Comparison of ENCODE assay signal across 10 mouse cellular contexts in the genomic region with DNA sequence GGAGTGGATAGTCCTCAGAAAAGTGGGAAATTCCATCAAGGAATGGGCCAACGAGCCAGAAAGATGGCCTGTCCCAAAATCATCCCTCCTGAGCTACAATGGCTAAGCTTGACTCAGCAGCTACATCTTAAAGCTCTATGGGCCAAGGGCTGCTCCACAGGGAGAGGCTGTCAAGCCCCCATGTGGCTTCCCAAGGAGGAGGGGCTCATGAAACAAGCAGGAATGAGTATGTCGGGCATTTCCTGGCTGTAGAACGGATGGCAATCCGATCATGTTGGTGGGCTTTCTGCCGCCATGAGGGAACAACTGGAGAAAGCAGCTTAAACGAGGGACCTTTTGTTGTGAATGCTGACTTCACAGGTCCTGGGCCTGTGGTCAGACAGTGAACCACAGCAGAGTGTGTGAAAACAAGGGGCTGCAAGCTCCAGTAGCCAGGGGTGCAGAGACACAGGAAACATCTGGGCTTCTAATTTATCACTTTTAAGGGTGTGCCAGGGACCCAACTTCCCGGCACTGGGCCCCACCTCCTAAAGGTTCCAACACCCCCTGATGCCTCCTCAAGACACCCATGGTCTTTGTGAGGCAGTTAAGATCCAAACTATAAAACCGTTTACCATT. TPM values are rescaled to one million over a fixed set of nuclear protein-coding genes. Genes with fewer than 3 reads are reported as not detected.
DNase-seq lines count a peak whose midpoint lies in the region; ATAC-seq and TF ChIP-seq lines count a peak whose summit lies in the region.
"Had no signal": no experiment of that assay in that cellular context is flagged by ENCODE, and none has a peak within 500 bp of the region (broad histone marks: within the 10 kb centered on the region; RNA-seq: fewer than 3 reads in every experiment).

No protein-coding gene starts in this region.

- H3K36me3 ChIP-seq in intestine, embryonic 16.5 days (ENCODE audit: control insufficient read depth, insufficient read depth, low read length): no peaks in the 10 kb centered on the region
- H3K36me3 ChIP-seq in intestine, postnatal 0 days (ENCODE audit: control insufficient read depth, insufficient read depth): no peaks in the 10 kb centered on the region
- H3K36me3 ChIP-seq in lung, postnatal 0 days (ENCODE audit: insufficient read depth, low read length): no peaks in the 10 kb centered on the region

- peak; percentile 26; the same call in 1 of the 2 replicates for ATAC-seq in intestine, embryonic 16.5 days
- ATAC-seq in intestine, postnatal 0 days: no peak
- peak; percentile 78 to 80 for ATAC-seq in hematopoietic stem cell, adult 5-6 weeks (replicated peaks in 1 of 2; ENCODE audit: insufficient read depth in 1 of 2, low FRiP score in 2 of 2, low TSS enrichment in 1 of 2, low read depth in 1 of 2, poor library complexity in 2 of 2, severe bottlenecking in 2 of 2)
- ATAC-seq in lung, postnatal 0 days: peak; percentile 18; the same call in 1 of the 2 replicates

- no peaks in the 10 kb centered on the region for H3K9me3 ChIP-seq in intestine, embryonic 16.5 days (ENCODE audit: control insufficient read depth, low read length)
- no peaks in the 10 kb centered on the region for H3K9me3 ChIP-seq in intestine, postnatal 0 days (ENCODE audit: control insufficient read depth)
- no peaks in the 10 kb centered on the region for H3K9me3 ChIP-seq in lung, postnatal 0 days (ENCODE audit: low read length)

- no peaks in the 10 kb centered on the region for H3K27me3 ChIP-seq in intestine, embryonic 16.5 days (replicated peaks; ENCODE audit: control insufficient read depth, insufficient read depth, low read length)
- H3K27me3 ChIP-seq in intestine, postnatal 0 days (replicated peaks; ENCODE audit: control insufficient read depth, insufficient read depth, low read length): no peaks in the 10 kb centered on the region
- no peaks in the 10 kb centered on the region for H3K27me3 ChIP-seq in lung, postnatal 0 days (replicated peaks; ENCODE audit: insufficient read depth, low read length)

- peak; percentile 42 for DNase-seq in lung, postnatal 0 days (ENCODE audit: low spot score)
- peak; percentile 37 for DNase-seq in thymus, postnatal 0 days (ENCODE audit: low spot score)
- DNase-seq in retina, postnatal 1 day: no peak
- no peak for DNase-seq in gastrocnemius, adult 8-10 months (ENCODE audit: low spot score in 2 of 2)
- DNase-seq in layer of hippocampus, adult 8-10 months (ENCODE audit: low spot score in 2 of 2): no peak

- no peak overlapping the region for H3K4me3 ChIP-seq in intestine, embryonic 16.5 days (ENCODE audit: low read length)
- H3K4me3 ChIP-seq in intestine, postnatal 0 days (ENCODE audit: low read depth, low read length): no peak overlapping the region
- H3K4me3 ChIP-seq in lung, postnatal 0 days (ENCODE audit: low read depth, low read length): no peak overlapping the region
- H3K4me3 ChIP-seq: erythroblast, embryonic 14.5 days had no signal

- no peak overlapping the region; the same call in 1 of the 2 replicates for H3K27ac ChIP-seq in intestine, embryonic 16.5 days (ENCODE audit: low read length)
- H3K27ac ChIP-seq in intestine, postnatal 0 days (ENCODE audit: low read depth, low read length): no peak overlapping the region
- peak overlapping the region; percentile 66 for H3K27ac ChIP-seq in lung, postnatal 0 days (ENCODE audit: low read length)

- TF ChIP-seq EP300 in lung, postnatal 0 days (IDR thresholded peaks at IDR 0.05): peak; percentile 39; the same call in 1 of the 2 replicates

- no peak overlapping the region for H3K4me2 ChIP-seq in intestine, embryonic 16.5 days (ENCODE audit: low read depth, low read length)
- H3K4me2 ChIP-seq in intestine, postnatal 0 days (replicated peaks; ENCODE audit: low read depth): no peak overlapping the region
- H3K4me2 ChIP-seq in lung, postnatal 0 days (replicated peaks; ENCODE audit: low read depth, low read length): no peak overlapping the region
- H3K4me2 ChIP-seq: midbrain, embryonic 11.5 days had no signal

- peaks cover 3% of the 10 kb centered on the region; the same call in 1 of the 2 replicates for H3K4me1 ChIP-seq in intestine, embryonic 16.5 days (ENCODE audit: control insufficient read depth, insufficient read depth, low read length)
- H3K4me1 ChIP-seq in intestine, postnatal 0 days (replicated peaks; ENCODE audit: control insufficient read depth, insufficient read depth, low read length): no peaks in the 10 kb centered on the region
- H3K4me1 ChIP-seq in lung, postnatal 0 days (ENCODE audit: insufficient read depth, low read depth, low read length): peaks cover 6% of the 10 kb centered on the region; the same call in 1 of the 2 replicates

- WGBS in intestine, embryonic 16.5 days: 58% methylated on average over 8 of the region's 8 CpGs
- WGBS in intestine, postnatal 0 days: 67% methylated on average over 8 of the region's 8 CpGs
- 41% methylated on average over 8 of the region's 8 CpGs for WGBS in lung, postnatal 0 days

- no peak for TF ChIP-seq CTCF in intestine, postnatal 0 days (IDR thresholded peaks at IDR 0.05; ENCODE audit: low read depth)
- no peak for TF ChIP-seq CTCF in lung, postnatal 0 days (IDR thresholded peaks at IDR 0.05)

- no peak overlapping the region for H3K9ac ChIP-seq in intestine, embryonic 16.5 days (ENCODE audit: low read depth, low read length)
- no peak overlapping the region for H3K9ac ChIP-seq in intestine, postnatal 0 days (ENCODE audit: low read depth, low read length)
- no peak overlapping the region for H3K9ac ChIP-seq in lung, postnatal 0 days (replicated peaks; ENCODE audit: low read depth)

RNA-seq across cellular contexts. Expression of a gene that starts 53.5 kb away (rescaled TPM):
- 6.1 and 6.6 TPM in 2 replicates for polyA plus RNA-seq in intestine, embryonic 16.5 days (2015; fragmentation: Nextera tagmentation; extraction: Ambion mirVana)
- polyA plus RNA-seq in intestine, postnatal 0 days (2015; fragmentation: Nextera tagmentation; extraction: Ambion mirVana): 2.1 and 2.2 TPM in 2 replicates
- total RNA-seq in hematopoietic stem cell, adult 5-6 weeks (2017): 26.1 and 30.1 TPM in 2 replicates
- 6.8 and 9.3 TPM in 2 replicates for polyA plus RNA-seq in lung, postnatal 0 days (2015; fragmentation: Nextera tagmentation; extraction: Ambion mirVana)
- polyA plus RNA-seq in thymus, postnatal 0 days (2015; fragmentation: Nextera tagmentation; extraction: Ambion mirVana): 8.0 and 15.6 TPM in 2 replicates
- total RNA-seq in gastrocnemius, adult 8-10 months (2022): 10 to 100 TPM; 11.4 to 21.1 (median 15.7) TPM
- total RNA-seq in layer of hippocampus, adult 8-10 months (2022): 10 to 100 TPM; 19.9 to 29.6 (median 24.4) TPM

Comparison
In these comparisons a context has a peak if more than half of its experiments do, and no peak if none do; other contexts are left out.
1. DNase-seq: peak in lung, postnatal 0 days (single experiment) and thymus, postnatal 0 days (single experiment); none in retina, postnatal 1 day (single experiment), gastrocnemius, adult 8-10 months (0 of 2) and layer of hippocampus, adult 8-10 months (0 of 2).